Mouse (Mus musculus): ENCODE measurements at regions not wholly inside any gene's neighbourhood (a gene's known extent, or its start where the extent isn't known, plus 50 kb on each side); places are given as distances from the start of the nearest gene placed in this dataset.

DNA sequence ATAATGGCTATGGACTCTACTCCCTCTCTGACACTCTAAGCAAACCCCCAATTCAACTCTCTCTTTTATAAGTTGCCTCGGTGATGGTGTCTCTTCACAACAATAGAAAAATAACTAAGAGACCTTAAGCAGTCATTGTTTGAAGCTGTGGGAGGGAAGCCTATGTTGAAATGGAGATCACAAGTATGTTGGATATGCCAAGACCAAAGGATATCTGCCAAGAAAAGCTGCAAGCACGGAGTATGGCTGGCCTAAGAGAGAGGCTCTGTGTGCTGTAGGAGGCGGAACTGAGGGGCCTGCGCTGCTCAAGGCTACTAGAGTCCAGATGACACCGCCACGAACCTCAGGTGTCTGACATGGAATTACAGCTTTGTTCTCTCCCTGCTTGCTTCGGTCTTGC is 55.3 kb upstream of the Ctnnbl1 start:
- no peak overlapping the region for H3K4me2 ChIP-seq (ENCODE audit: low read depth, low read length)
- H3K9ac ChIP-seq (replicated peaks; ENCODE audit: low read depth, low read length), result no peak overlapping the region
- no peak overlapping the region for H3K4me3 ChIP-seq (ENCODE audit: low read depth, low read length)
- no peaks in the 10 kb centered on the region for H3K36me3 ChIP-seq (ENCODE audit: control insufficient read depth, insufficient read depth, low read length)
- no peak for ATAC-seq (ENCODE audit: low read depth)
- no peaks in the 10 kb centered on the region for H3K27me3 ChIP-seq (ENCODE audit: control insufficient read depth, insufficient read depth, low read length)
- 81% methylated on average over 7 of the region's 7 CpGs for WGBS
- no peak overlapping the region for H3K27ac ChIP-seq (ENCODE audit: low read depth, low read length)
- H3K9me3 ChIP-seq (ENCODE audit: control insufficient read depth, low read length), result no peaks in the 10 kb centered on the region
- H3K4me1 ChIP-seq (ENCODE audit: control insufficient read depth, insufficient read depth, low read length), result no peaks in the 10 kb centered on the region

Data from neural tube, embryonic 14.5 days (tissue).